Mouse (Mus musculus) intestine, embryonic 14.5 days (tissue): ENCODE results near the gene Krt25. TPM values are rescaled to one million over a fixed set of nuclear protein-coding genes. Genes with fewer than 3 reads are reported as not detected.

Experiments used
- ATAC-seq: fragments of 200-750 bp; cut with Nextera tagmentation; replicated peaks from 2 replicates; pipeline ENCODE4 v1.8.0; 2017; ENCODE audit warnings: low read depth, moderate number of reproducible peaks, moderate TSS enrichment, moderate library complexity; ENCODE audit not compliant: low FRiP score, low TSS enrichment
- DNase-seq: peaks from one replicate; pipeline ENCODE4 v3.0.0-alpha.2; 2018; ENCODE audit warnings: low spot score
- H3K27ac ChIP-seq: fragments of 300-500 bp; sonication (generic); 2 replicates; pipeline ENCODE4 v1.5.1; 2014; ENCODE audit warnings: low read depth, mild to moderate bottlenecking, control low read depth
- H3K27me3 ChIP-seq: fragments of 300-500 bp; sonication (generic); replicated peaks from 2 replicates; pipeline ENCODE4 v1.6.1; 2014; ENCODE audit warnings: low read length, control low read depth; ENCODE audit not compliant: control insufficient read depth, insufficient read depth
- H3K36me3 ChIP-seq: fragments of 300-500 bp; sonication (generic); 2 replicates; pipeline ENCODE4 v1.6.1; 2014; ENCODE audit warnings: low read length, control low read depth; ENCODE audit not compliant: control insufficient read depth, insufficient read depth
- H3K4me1 ChIP-seq: fragments of 300-500 bp; sonication (generic); replicated peaks from 2 replicates; pipeline ENCODE4 v1.6.1; 2014; ENCODE audit warnings: low read length, control low read depth, mixed read lengths; ENCODE audit not compliant: control insufficient read depth, insufficient read depth
- H3K4me2 ChIP-seq: fragments of 300-500 bp; sonication (generic); 2 replicates; pipeline ENCODE4 v1.6.1; 2014; ENCODE audit warnings: low read length
- H3K4me3 ChIP-seq: fragments of 300-500 bp; sonication (generic); 2 replicates; pipeline ENCODE4 v1.5.1; 2014; ENCODE audit warnings: low read depth, low read length, control low read depth, mixed read lengths
- H3K9ac ChIP-seq: fragments of 300-500 bp; sonication (generic); 2 replicates; pipeline ENCODE4 v1.6.1; 2014; ENCODE audit warnings: mild to moderate bottlenecking, low read length
- H3K9me3 ChIP-seq: fragments of 300-500 bp; sonication (generic); 2 replicates; pipeline ENCODE4 v1.6.1; 2016; ENCODE audit warnings: low read length, control low read depth; ENCODE audit not compliant: control insufficient read depth
- WGBS: fragments of 180-500 bp; shearing (Covaris S2); extraction: QIAGEN DNeasy Blood & Tissue Kit; methylation state at CpG from one replicate; pipeline ENCODE4 v1.1.7; 2014; 5-methylcytosine and 5-hydroxymethylcytosine counted together
- polyA plus RNA-seq: library from polyadenylated mRNA; unstranded; fragments of >200 nt; fragmentation: Nextera tagmentation; extraction: Ambion mirVana; gene quantifications from 2 replicates; pipeline ENCODE4 v1.2.1, GENCODE M21; 2014

Krt25 gene
- polyA plus RNA-seq, 1 experiment from 2014 or later = 0.15 TPM

- Histone ChIP-seq H3K9me3 (no peaks in the 10 kb centered on the region), H3K27me3 (no peaks in the 10 kb centered on the region), H3K9ac (no peak overlapping the region), H3K27ac (no peak overlapping the region), H3K4me3 (no peak overlapping the region), H3K4me1 (no peaks in the 10 kb centered on the region), H3K4me2 (no peak overlapping the region), H3K36me3 (no peaks in the 10 kb centered on the region)
- ATAC-seq (no peak), DNase-seq (no peak)
- WGBS = 52% methylated on average over 13 of the region's 13 CpGs
Measured at GRCm38 (mm10) chr11:99333426-99333825, 10.7 kb upstream of the Krt25 start.

- Histone ChIP-seq H3K4me1 (no peaks in the 10 kb centered on the region), H3K4me2 (no peak overlapping the region), H3K27me3 (no peaks in the 10 kb centered on the region), H3K9ac (no peak overlapping the region), H3K36me3 (no peaks in the 10 kb centered on the region), H3K9me3 (no peaks in the 10 kb centered on the region), H3K27ac (no peak overlapping the region), H3K4me3 (no peak overlapping the region)
- 41% methylated on average over 2 of the region's 2 CpGs for WGBS
- DNase-seq (no peak), ATAC-seq (no peak)
Measured at GRCm38 (mm10) chr11:99329655-99330054, 6.9 kb upstream of the Krt25 start.

GRCm38 (mm10) chr11:99321094-99321493 is 1.7 kb downstream of the Krt25 start:
- H3K4me1 ChIP-seq = peaks cover 6% of the 10 kb centered on the region; the same call in 1 of the 2 replicates
- H3K27ac ChIP-seq = no peak overlapping the region
- no peak overlapping the region for H3K4me2 ChIP-seq
- H3K36me3 ChIP-seq = no peaks in the 10 kb centered on the region
- DNase-seq (no peak), ATAC-seq (no peak)
- H3K4me3 ChIP-seq = no peak overlapping the region
- H3K27me3 ChIP-seq = no peaks in the 10 kb centered on the region
- H3K9ac ChIP-seq = no peak overlapping the region
- 90% methylated on average over 14 of the region's 14 CpGs for WGBS
- no peaks in the 10 kb centered on the region for H3K9me3 ChIP-seq

- Histone ChIP-seq H3K27me3 (no peaks in the 10 kb centered on the region), H3K4me2 (no peak overlapping the region), H3K36me3 (no peaks in the 10 kb centered on the region), H3K27ac (no peak overlapping the region), H3K4me3 (no peak overlapping the region), H3K4me1 (peaks cover 6% of the 10 kb centered on the region; the same call in 1 of the 2 replicates), H3K9ac (no peak overlapping the region), H3K9me3 (no peaks in the 10 kb centered on the region)
- DNase-seq (no peak), ATAC-seq (no peak)
- 37% methylated on average over 9 of the region's 9 CpGs for WGBS
Measured at GRCm38 (mm10) chr11:99319127-99319526, 3.6 kb downstream of the Krt25 start.

GRCm38 (mm10) chr11:99316543-99316942 is 6.2 kb downstream of the Krt25 start:
- H3K9ac ChIP-seq = no peak overlapping the region
- H3K4me3 ChIP-seq = no peak overlapping the region
- no peak overlapping the region; the same call in 1 of the 2 replicates for H3K27ac ChIP-seq
- H3K36me3 ChIP-seq = no peaks in the 10 kb centered on the region
- no peaks in the 10 kb centered on the region for H3K27me3 ChIP-seq
- no peaks in the 10 kb centered on the region for H3K9me3 ChIP-seq
- 43% methylated on average over 8 of the region's 8 CpGs for WGBS
- DNase-seq (no peak), ATAC-seq (no peak)
- H3K4me1 ChIP-seq = peaks cover 13% of the 10 kb centered on the region; the same call in 1 of the 2 replicates
- no peak overlapping the region for H3K4me2 ChIP-seq

GRCm38 (mm10) chr11:99314594-99314993 is 8.2 kb downstream of the Krt25 start:
- Histone ChIP-seq H3K27me3 (no peaks in the 10 kb centered on the region), H3K9ac (no peak overlapping the region), H3K4me1 (peaks cover 16% of the 10 kb centered on the region; the same call in 1 of the 2 replicates), H3K36me3 (no peaks in the 10 kb centered on the region), H3K4me3 (no peak overlapping the region), H3K4me2 (no peak overlapping the region), H3K27ac (no peak overlapping the region), H3K9me3 (no peaks in the 10 kb centered on the region)
- 74% methylated on average over 2 of the region's 2 CpGs for WGBS
- ATAC-seq = no peak
- DNase-seq = no peak

GRCm38 (mm10) chr11:99310882-99311281 is 11.9 kb downstream of the Krt25 start:
- no peak overlapping the region for H3K27ac ChIP-seq
- no peak overlapping the region for H3K4me2 ChIP-seq
- H3K27me3 ChIP-seq = no peaks in the 10 kb centered on the region
- peaks cover 9% of the 10 kb centered on the region; the same call in 1 of the 2 replicates for H3K4me1 ChIP-seq
- 72% methylated on average over 1 of the region's 1 CpGs for WGBS
- ATAC-seq (no peak), DNase-seq (no peak)
- no peak overlapping the region for H3K9ac ChIP-seq
- no peaks in the 10 kb centered on the region for H3K9me3 ChIP-seq
- no peak overlapping the region for H3K4me3 ChIP-seq
- no peaks in the 10 kb centered on the region for H3K36me3 ChIP-seq

- H3K9me3 ChIP-seq = no peaks in the 10 kb centered on the region
- 37% methylated on average over 2 of the region's 2 CpGs for WGBS
- peaks cover 9% of the 10 kb centered on the region; the same call in 1 of the 2 replicates for H3K4me1 ChIP-seq
- DNase-seq (peak; percentile 81), ATAC-seq (no peak)
- H3K36me3 ChIP-seq = no peaks in the 10 kb centered on the region
- H3K9ac ChIP-seq = no peak overlapping the region
- no peak overlapping the region for H3K27ac ChIP-seq
- H3K27me3 ChIP-seq = no peaks in the 10 kb centered on the region
- H3K4me3 ChIP-seq = no peak overlapping the region
- H3K4me2 ChIP-seq = no peak overlapping the region
Measured at GRCm38 (mm10) chr11:99307579-99307978, 15.2 kb downstream of the Krt25 start.

- H3K4me2 ChIP-seq = no peak overlapping the region
- H3K36me3 ChIP-seq = no peaks in the 10 kb centered on the region
Measured at GRCm38 (mm10) chr11:99295039-99295438, 27.7 kb downstream of the Krt25 start.

More at GRCm38 (mm10) chr11:99295039-99295438, 27.7 kb downstream of the Krt25 start:
- no peak for DNase-seq
- H3K4me3 ChIP-seq = no peak overlapping the region
- no peak overlapping the region for H3K9ac ChIP-seq
- no peaks in the 10 kb centered on the region for H3K4me1 ChIP-seq
- no peak overlapping the region for H3K27ac ChIP-seq
- H3K27me3 ChIP-seq = no peaks in the 10 kb centered on the region
- H3K9me3 ChIP-seq = no peaks in the 10 kb centered on the region
- no peak for ATAC-seq
- 45% methylated on average over 5 of the region's 5 CpGs for WGBS
